Mouse (Mus musculus) CH12.LX (cell line): ENCODE measurements around the gene Insig2. TPM values are rescaled to one million over a fixed set of nuclear protein-coding genes. Genes with fewer than 3 reads are reported as not detected.

Experiments
- DNase-seq: peaks from one replicate; pipeline ENCODE4 v3.0.0-alpha.2; 2013; ENCODE audit errors: extremely low read depth
- H3K27ac ChIP-seq: 2 replicates; pipeline ENCODE4 v1.5.1; 2012; ENCODE audit warnings: low read depth, mild to moderate bottlenecking, control low read depth, moderate library complexity; ENCODE audit not compliant: insufficient read depth
- H3K27me3 ChIP-seq: replicated peaks from 2 replicates; pipeline ENCODE3; 2012; ENCODE audit warnings: inconsistent platforms
- H3K36me3 ChIP-seq, 2 experiments: replicated peaks in 1 of 2; 2 replicates each; pipeline versions ENCODE3 to v1.6.1; 2012; ENCODE audit warnings: inconsistent platforms in 1 of 2, low read length in 1 of 2, mild to moderate bottlenecking in 1 of 2, mixed read lengths in 1 of 2, moderate library complexity in 1 of 2; ENCODE audit not compliant: control insufficient read depth in 1 of 2, insufficient read depth in 1 of 2
- H3K4me1 ChIP-seq, 2 experiments: 2 replicates each; pipeline ENCODE4 v1.6.1; 2012; ENCODE audit warnings: inconsistent platforms in 1 of 2, moderate library complexity in 1 of 2; ENCODE audit not compliant: insufficient read depth in 2 of 2, control insufficient read depth in 1 of 2
- H3K4me2 ChIP-seq: 2 replicates; pipeline ENCODE4 v1.6.1; 2012; ENCODE audit warnings: low read depth, mild to moderate bottlenecking, control low read depth; ENCODE audit not compliant: poor library complexity, insufficient read depth, severe bottlenecking
- H3K4me3 ChIP-seq, 3 experiments: fragments of 150-350 bp in 1 of 3; sonication (generic) in 1 of 3; replicated peaks in 1 of 3; 2 replicates each; pipeline versions ENCODE3 to v1.5.1; 2011 to 2012; ENCODE audit warnings: low read depth in 2 of 3, low read length in 2 of 3, mild to moderate bottlenecking in 2 of 3, moderate library complexity in 2 of 3, control low read depth in 1 of 3, improper control_type of control experiment in 1 of 3, inconsistent platforms in 1 of 3, mixed read lengths in 1 of 3; ENCODE audit not compliant: poor library complexity in 1 of 3
- H3K79me2 ChIP-seq: replicated peaks from 2 replicates; pipeline ENCODE4 v1.6.1; 2012; ENCODE audit warnings: mild to moderate bottlenecking, moderate library complexity; ENCODE audit not compliant: control insufficient read depth, poor library complexity, insufficient read depth, severe bottlenecking; ENCODE audit errors: extremely low read depth
- H3K9ac ChIP-seq: 2 replicates; pipeline ENCODE4 v1.6.1; 2012; ENCODE audit warnings: low read depth, mild to moderate bottlenecking, control low read depth, moderate library complexity; ENCODE audit not compliant: insufficient read depth
- H3K9me3 ChIP-seq: replicated peaks from 2 replicates; pipeline ENCODE3; 2012; ENCODE audit warnings: low read length, inconsistent platforms, mixed read lengths
- JUN ChIP-seq: IDR thresholded peaks from 2 replicates; pipeline ENCODE4 v1.6.1; 2011; ENCODE audit warnings: low read depth, mild to moderate bottlenecking, low read length, improper control_type of control experiment, moderate library complexity; ENCODE audit not compliant: insufficient read depth
- MYC ChIP-seq: IDR thresholded peaks from 2 replicates; pipeline ENCODE4 v1.6.1; 2011; ENCODE audit warnings: low read depth, mild to moderate bottlenecking, improper control_type of control experiment, low read length
- SIN3A ChIP-seq: IDR thresholded peaks from 2 replicates; pipeline ENCODE4 v1.6.1; 2012; ENCODE audit warnings: low read length, improper control_type of control experiment, inconsistent platforms
- TBP ChIP-seq: conservative IDR thresholded peaks from 2 replicates; pipeline ENCODE4 v1.6.1; 2011; ENCODE audit warnings: low read depth, low read length, improper control_type of control experiment
- dilution Hi-C: fragments of 300-500 bp; cut with MboI; formaldehyde crosslinking; loops from 2 replicates; pipeline ENCODE4 v1.14.3; 2020; ENCODE audit warnings: low sequenced_read_pairs; ENCODE audit not compliant: extremely low pct_unique_long_range_greater_than_20kb, extremely low pct_ligation_motif_present
- in situ Hi-C: fragments of 300-500 bp; cut with MboI; formaldehyde crosslinking; loops from 3 replicates; pipeline ENCODE4 v1.14.3; 2019; ENCODE audit warnings: low sequenced_read_pairs, low pct_ligation_motif_present, low pct_unique_long_range_greater_than_20kb, mixed read lengths
- polyA plus RNA-seq: library from polyadenylated mRNA; unstranded; fragments of >175 nt; gene quantifications from 2 replicates; pipeline ENCODE4 v1.2.1, GENCODE M21; 2012; ENCODE audit warnings: low read depth; ENCODE audit not compliant: insufficient read length
- total RNA-seq, 2 experiments: library from RNA; depleted of rRNA; stranded (reverse); fragments of 300-350 nt in 1 of 2; fragments of >200 nt in 1 of 2; gene quantifications; 2 replicates each; pipeline ENCODE4 v1.2.3; 2012 to 2014

Gene Insig2
- total and polyA plus RNA-seq, 3 experiments = 20.1 to 37.7 (median 21.2) TPM

- DNase-seq = peak; percentile 32
- Histone ChIP-seq H3K4me3 (no peak overlapping the region), H3K36me3 (no peaks in the 10 kb centered on the region)
- TF ChIP-seq MYC (no peak), SIN3A (no peak), JUN (no peak), TBP (0 out of 2 replicates have a peak, but pooled peaks have one; percentile 55)
- TF ChIP-seq, all 38 proteins: peak for 1
- no peaks in the 10 kb centered on the region for H3K27me3 ChIP-seq
- H3K9ac ChIP-seq = no peak overlapping the region
- H3K4me2 ChIP-seq = no peak overlapping the region
- H3K27ac ChIP-seq = no peak overlapping the region
- peaks cover 5% of the 10 kb centered on the region for H3K9me3 ChIP-seq
- H3K4me1 ChIP-seq = peaks cover 0 to 7% of the 10 kb centered on the region in 2 experiments; a peak in 2 of 4 replicates
- in situ Hi-C loops = no loop called here
- dilution Hi-C loops = no loop called here
- no peaks in the 10 kb centered on the region for H3K79me2 ChIP-seq
Observed at GRCm38 (mm10) chr1:121260171-121260741, 72.1 kb downstream of the Insig2 start.

Other genes with a start within 250 kb of the Insig2 start
- gene Ccdc93, start 98.5 kb upstream of the Insig2 start, total RNA-seq (2012; rRNA removed) = 21.0 and 21.2 TPM in 2 replicates
- gene Ccdc93, start 98.5 kb upstream of the Insig2 start, total RNA-seq (2014; rRNA removed) = 23.7 and 25.0 TPM in 2 replicates
- gene Ccdc93, start 98.5 kb upstream of the Insig2 start, polyA plus RNA-seq = 34.0 and 37.2 TPM in 2 replicates
- gene Htr5b, start 195.9 kb upstream of the Insig2 start, total RNA-seq (2012; rRNA removed) = not detected in 2 replicates
- not detected in 2 replicates for gene Htr5b, start 195.9 kb upstream of the Insig2 start, total RNA-seq (2014; rRNA removed)
- gene Htr5b, start 195.9 kb upstream of the Insig2 start, polyA plus RNA-seq = not detected in 2 replicates
- 62.8 and 85.8 TPM in 2 replicates for gene Ddx18, start 235.4 kb upstream of the Insig2 start, total RNA-seq (2012; rRNA removed)
- gene Ddx18, start 235.4 kb upstream of the Insig2 start, total RNA-seq (2014; rRNA removed) = 61.8 and 69.7 TPM in 2 replicates
- 184 and 198 TPM in 2 replicates for gene Ddx18, start 235.4 kb upstream of the Insig2 start, polyA plus RNA-seq